Mouse (Mus musculus): ENCODE measurements around the gene Large1.

GRCm38 (mm10) chr8:73312714-73313607, 40.4 kb downstream of the Large1 start:
- TF ChIP-seq CTCF (IDR thresholded peaks at IDR 0.05; ENCODE audit: insufficient read depth, low read length) (no peak), POLR2A (IDR thresholded peaks at IDR 0.05; ENCODE audit: borderline replicate concordance, extremely low read depth, low read depth, low read length) (no peak)
